Mouse (Mus musculus) heart, embryonic 16.5 days (tissue): Measurements from ENCODE around the gene Epha2. TPM values are rescaled to one million over a fixed set of nuclear protein-coding genes. Genes with fewer than 3 reads are reported as not detected.

Source experiments
- ATAC-seq: fragments of 200-750 bp; cut with Nextera tagmentation; replicated peaks from 2 replicates; pipeline ENCODE4 v1.8.0; 2017; ENCODE audit warnings: moderate number of reproducible peaks; ENCODE audit not compliant: insufficient read depth, low FRiP score; ENCODE audit errors: extremely low read depth
- H3K27ac ChIP-seq: fragments of 300-500 bp; sonication (generic); 2 replicates; pipeline ENCODE4 v1.5.1; 2014; ENCODE audit warnings: mild to moderate bottlenecking, low read length, control low read depth, moderate library complexity
- H3K27me3 ChIP-seq: fragments of 300-500 bp; sonication (generic); 2 replicates; pipeline ENCODE4 v1.6.1; 2014; ENCODE audit warnings: low read length, mixed read lengths; ENCODE audit not compliant: control insufficient read depth, insufficient read depth
- H3K36me3 ChIP-seq: fragments of 300-500 bp; sonication (generic); 2 replicates; pipeline ENCODE4 v1.6.1; 2014; ENCODE audit not compliant: control insufficient read depth, insufficient read depth
- H3K4me1 ChIP-seq: fragments of 300-500 bp; sonication (generic); 2 replicates; pipeline ENCODE4 v1.6.1; 2014; ENCODE audit warnings: low read length, mixed read lengths; ENCODE audit not compliant: control insufficient read depth, insufficient read depth
- H3K4me2 ChIP-seq: fragments of 300-500 bp; sonication (generic); 2 replicates; pipeline ENCODE4 v1.6.1; 2014; ENCODE audit warnings: low read depth, mild to moderate bottlenecking, control low read depth, low read length
- H3K4me3 ChIP-seq: fragments of 300-500 bp; sonication (generic); 2 replicates; pipeline ENCODE4 v1.5.1; 2014; ENCODE audit warnings: mild to moderate bottlenecking, control low read depth, low read length
- H3K9ac ChIP-seq: fragments of 300-500 bp; sonication (generic); 2 replicates; pipeline ENCODE4 v1.6.1; 2014; ENCODE audit warnings: low read length, control low read depth
- H3K9me3 ChIP-seq: fragments of 300-500 bp; sonication (generic); replicated peaks from 2 replicates; pipeline ENCODE4 v1.6.1; 2016; ENCODE audit warnings: low read length; ENCODE audit not compliant: control insufficient read depth
- WGBS: fragments of 180-500 bp; shearing (Covaris S2); extraction: QIAGEN DNeasy Blood & Tissue Kit; methylation state at CpG from one replicate; pipeline ENCODE4 v1.1.7; 2014; 5-methylcytosine and 5-hydroxymethylcytosine counted together
- polyA plus RNA-seq: library from polyadenylated mRNA; unstranded; fragments of >200 nt; fragmentation: Nextera tagmentation; extraction: Ambion mirVana; gene quantifications from 2 replicates; pipeline ENCODE4 v1.2.1, GENCODE M21; 2015

Gene Epha2
- polyA plus RNA-seq, 1 experiment from 2014 or later = 3.1 TPM

DNA sequence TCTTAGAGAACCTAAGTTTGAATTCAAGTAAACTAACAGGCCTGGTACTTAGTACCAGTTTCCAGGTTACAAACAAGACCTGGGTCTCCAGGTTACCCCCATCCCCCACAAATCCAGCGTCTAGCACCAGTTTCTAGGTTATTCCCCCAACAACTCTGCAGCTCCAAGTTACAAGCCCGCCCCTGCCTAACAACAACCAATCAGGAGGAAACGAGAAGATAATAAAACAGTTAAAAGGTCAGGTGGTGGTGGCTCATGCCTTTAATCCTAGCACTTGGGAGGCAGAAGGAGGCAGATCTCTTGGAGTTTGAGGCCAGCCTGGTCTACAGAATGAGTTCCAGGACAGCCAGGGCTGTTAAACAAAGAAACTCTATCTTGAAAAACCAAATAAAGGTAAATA is 33.8 kb upstream of the Epha2 start:
- Histone ChIP-seq H3K36me3 (no peaks in the 10 kb centered on the region), H3K4me3 (no peak overlapping the region), H3K9ac (no peak overlapping the region), H3K9me3 (peaks cover 4% of the 10 kb centered on the region; the same call in 1 of the 2 replicates), H3K27ac (no peak overlapping the region), H3K4me2 (no peak overlapping the region), H3K4me1 (no peaks in the 10 kb centered on the region), H3K27me3 (no peaks in the 10 kb centered on the region)
- 76% methylated on average over 3 of the region's 3 CpGs for WGBS
- no peak for ATAC-seq

DNA sequence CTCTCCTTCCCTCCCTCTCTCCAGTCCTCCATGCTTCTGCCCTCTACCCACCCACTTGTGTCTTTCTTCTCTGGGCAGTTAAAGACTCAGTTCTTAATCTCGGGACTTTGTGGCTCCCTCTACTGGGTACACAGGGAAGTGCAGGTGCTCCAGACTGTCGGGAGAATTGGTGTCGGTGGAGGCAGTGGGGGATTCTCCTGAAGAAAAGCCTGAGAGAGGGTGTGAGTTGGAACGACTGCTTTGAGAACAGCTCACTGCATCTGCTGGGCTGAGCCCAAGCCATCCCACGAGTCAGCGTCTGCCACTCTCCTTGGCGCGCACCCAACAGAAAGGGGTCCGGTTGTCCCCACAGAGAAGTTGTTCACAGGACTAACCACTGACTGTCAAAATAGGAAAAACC is 33.2 kb upstream of the Epha2 start:
- Histone ChIP-seq H3K4me3 (no peak overlapping the region), H3K9me3 (peaks cover 4% of the 10 kb centered on the region; the same call in 1 of the 2 replicates), H3K36me3 (no peaks in the 10 kb centered on the region), H3K4me2 (no peak overlapping the region), H3K27me3 (0 out of 2 replicates have a peak, but pooled peaks cover 2% of the 10 kb centered on the region), H3K27ac (no peak overlapping the region), H3K4me1 (no peaks in the 10 kb centered on the region), H3K9ac (no peak overlapping the region)
- 31% methylated on average over 9 of the region's 9 CpGs for WGBS
- no peak for ATAC-seq

DNA sequence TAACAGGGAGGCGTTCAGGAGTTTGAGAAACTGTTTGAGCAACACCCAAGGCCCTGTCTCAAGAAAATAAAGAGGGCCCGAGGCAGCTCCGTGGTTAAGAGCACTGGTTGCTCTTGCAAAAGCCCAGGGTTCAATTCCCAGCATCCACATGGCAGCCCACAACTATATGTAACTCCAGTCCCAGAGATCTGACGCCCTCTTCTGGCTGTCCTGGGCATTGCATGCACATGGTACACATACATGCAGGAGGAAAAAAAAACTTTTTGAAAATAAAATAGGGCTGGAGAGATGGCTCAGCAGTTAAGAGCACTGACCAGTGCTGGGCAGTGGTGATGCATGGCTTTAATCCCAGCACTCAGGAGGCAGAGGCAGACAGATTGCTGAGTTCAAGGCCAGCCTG is 32.7 kb upstream of the Epha2 start:
- 70% methylated on average over 4 of the region's 4 CpGs for WGBS
- Histone ChIP-seq H3K36me3 (no peaks in the 10 kb centered on the region), H3K4me2 (no peak overlapping the region), H3K4me3 (no peak overlapping the region), H3K9ac (no peak overlapping the region), H3K4me1 (peaks cover 4% of the 10 kb centered on the region; the same call in 1 of the 2 replicates), H3K9me3 (peaks cover 4% of the 10 kb centered on the region; the same call in 1 of the 2 replicates), H3K27ac (no peak overlapping the region), H3K27me3 (0 out of 2 replicates have a peak, but pooled peaks cover 3% of the 10 kb centered on the region)
- no peak for ATAC-seq

DNA sequence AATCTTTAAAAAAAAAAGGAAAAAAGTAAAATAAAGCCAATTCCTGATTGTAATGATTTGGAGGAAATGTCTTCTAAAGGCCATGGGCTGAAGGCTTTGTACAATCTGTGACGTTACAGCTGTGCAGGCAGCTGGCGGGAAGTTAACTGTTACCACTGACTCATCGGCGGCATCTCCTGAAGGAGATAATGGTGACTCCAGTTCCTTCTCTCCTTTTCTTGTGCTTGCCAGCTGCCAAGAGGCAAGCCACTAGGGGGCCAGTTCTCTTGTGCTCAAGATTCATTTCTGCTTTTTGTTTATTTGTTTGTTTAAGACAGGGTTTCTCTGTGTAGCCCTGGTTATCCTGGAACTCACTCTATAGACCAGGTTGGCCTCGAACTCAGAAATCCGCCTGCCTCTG is 32.0 kb upstream of the Epha2 start:
- H3K4me1 ChIP-seq = peaks cover 6% of the 10 kb centered on the region; the same call in 1 of the 2 replicates
- no peaks in the 10 kb centered on the region for H3K36me3 ChIP-seq
- H3K9me3 ChIP-seq = peaks cover 4% of the 10 kb centered on the region; the same call in 1 of the 2 replicates
- no peak overlapping the region for H3K4me3 ChIP-seq
- 64% methylated on average over 6 of the region's 6 CpGs for whole genome bisulfite sequencing
- 0 out of 2 replicates have a peak, but pooled peaks cover 3% of the 10 kb centered on the region for H3K27me3 ChIP-seq
- H3K9ac ChIP-seq = no peak overlapping the region
- no peak for ATAC-seq
- H3K27ac ChIP-seq = no peak overlapping the region
- H3K4me2 ChIP-seq = no peak overlapping the region

DNA sequence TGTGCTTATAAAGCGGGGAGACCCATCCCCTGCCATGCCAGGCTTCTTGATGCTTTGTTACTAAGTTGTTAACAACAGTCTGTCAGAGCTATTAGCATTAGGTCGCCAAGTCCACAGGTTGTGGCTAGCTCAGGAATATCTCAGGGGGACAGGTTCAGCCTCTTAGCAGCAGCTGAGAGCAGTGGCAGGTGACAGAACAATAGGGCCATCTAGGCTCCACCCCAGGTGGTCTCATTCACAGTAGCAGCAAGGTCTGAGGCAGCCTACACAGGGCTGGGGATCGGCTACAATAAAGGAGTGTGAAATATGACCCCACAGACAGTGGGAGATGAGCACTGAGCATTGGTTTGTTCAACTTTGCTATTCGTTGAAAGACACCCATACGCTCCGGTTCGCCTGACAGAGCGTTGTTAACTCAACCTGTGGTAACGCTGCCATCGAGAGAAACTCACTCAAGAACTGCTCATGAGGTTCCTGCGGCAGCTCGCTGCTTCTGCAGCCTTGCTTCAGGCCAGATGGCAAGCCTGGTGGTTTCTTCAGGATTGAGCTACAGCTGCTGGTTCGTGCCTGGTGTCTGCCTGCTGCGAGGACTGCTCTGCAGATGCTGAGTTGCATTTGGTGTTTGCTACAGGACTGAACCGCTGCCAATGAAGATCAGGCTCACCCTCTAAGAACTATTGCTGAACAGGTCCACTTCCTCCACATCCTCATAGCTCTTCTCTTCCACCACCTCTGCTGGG is 30.7 kb upstream of the Epha2 start:
- 0 out of 2 replicates have a peak, but pooled peaks cover 3% of the 10 kb centered on the region for H3K27me3 ChIP-seq
- H3K4me2 ChIP-seq = no peak overlapping the region
- no peak overlapping the region for H3K27ac ChIP-seq
- no peak for ATAC-seq
- peaks cover 10% of the 10 kb centered on the region; the same call in 1 of the 2 replicates for H3K4me1 ChIP-seq
- no peak overlapping the region for H3K9ac ChIP-seq
- no peaks in the 10 kb centered on the region for H3K36me3 ChIP-seq
- peaks cover 4% of the 10 kb centered on the region; the same call in 1 of the 2 replicates for H3K9me3 ChIP-seq
- H3K4me3 ChIP-seq = no peak overlapping the region
- 67% methylated on average over 15 of the region's 15 CpGs for WGBS

DNA sequence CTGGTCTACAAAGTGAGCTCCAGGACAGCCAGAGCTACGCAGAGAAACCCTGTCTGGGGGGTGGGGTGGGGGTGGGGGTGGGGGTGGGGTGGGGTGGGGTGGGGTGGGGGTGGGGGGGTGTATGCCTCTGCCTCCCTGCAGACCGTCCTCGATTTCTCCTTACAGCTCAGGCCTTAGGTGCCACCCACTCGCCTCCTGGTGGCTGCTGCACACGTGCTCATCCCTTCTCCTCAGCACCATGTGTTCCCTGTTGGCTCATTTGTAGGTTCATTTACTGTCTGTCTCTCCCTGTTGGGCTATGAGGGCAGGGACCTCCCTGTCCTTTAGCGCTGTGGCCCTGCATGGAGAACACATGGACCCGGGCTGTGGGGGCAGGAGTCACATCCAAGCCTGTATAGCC is 29.8 kb upstream of the Epha2 start:
- Histone ChIP-seq H3K9me3 (peaks cover 1% of the 10 kb centered on the region; the same call in 1 of the 2 replicates), H3K4me3 (no peak overlapping the region), H3K36me3 (no peaks in the 10 kb centered on the region), H3K27ac (no peak overlapping the region), H3K27me3 (0 out of 2 replicates have a peak, but pooled peaks cover 6% of the 10 kb centered on the region), H3K4me1 (peaks cover 10% of the 10 kb centered on the region; the same call in 1 of the 2 replicates), H3K4me2 (no peak overlapping the region), H3K9ac (no peak overlapping the region)
- WGBS = 77% methylated on average over 7 of the region's 7 CpGs
- ATAC-seq = no peak

DNA sequence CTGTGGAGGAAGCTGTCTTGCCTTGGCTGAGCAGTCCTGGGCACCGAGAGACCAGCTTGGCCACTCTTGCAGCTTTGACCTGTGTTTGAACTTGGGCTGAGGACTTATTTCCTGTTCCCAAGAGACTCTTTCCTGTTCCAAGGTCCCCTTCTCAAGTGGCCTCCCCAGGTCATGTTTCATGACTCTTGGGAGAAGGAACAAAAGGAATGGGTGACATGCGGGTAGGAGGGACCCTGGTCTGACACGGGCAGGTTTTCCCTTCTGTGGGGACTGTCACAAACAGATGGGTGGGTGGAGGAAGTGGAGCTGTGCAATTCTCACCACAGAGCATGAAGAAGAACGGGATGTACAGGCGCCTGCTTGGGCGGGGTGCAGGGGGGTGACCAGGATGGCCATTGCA is 29.3 kb upstream of the Epha2 start:
- H3K36me3 ChIP-seq = no peaks in the 10 kb centered on the region
- ATAC-seq = no peak
- H3K4me1 ChIP-seq = peaks cover 10% of the 10 kb centered on the region; the same call in 1 of the 2 replicates
- H3K4me3 ChIP-seq = no peak overlapping the region
- no peak overlapping the region for H3K4me2 ChIP-seq
- no peak overlapping the region for H3K27ac ChIP-seq
- H3K9ac ChIP-seq = no peak overlapping the region
- WGBS = 63% methylated on average over 6 of the region's 6 CpGs
- H3K27me3 ChIP-seq = 0 out of 2 replicates have a peak, but pooled peaks cover 6% of the 10 kb centered on the region
- no peaks in the 10 kb centered on the region; the same call in 1 of the 2 replicates for H3K9me3 ChIP-seq

DNA sequence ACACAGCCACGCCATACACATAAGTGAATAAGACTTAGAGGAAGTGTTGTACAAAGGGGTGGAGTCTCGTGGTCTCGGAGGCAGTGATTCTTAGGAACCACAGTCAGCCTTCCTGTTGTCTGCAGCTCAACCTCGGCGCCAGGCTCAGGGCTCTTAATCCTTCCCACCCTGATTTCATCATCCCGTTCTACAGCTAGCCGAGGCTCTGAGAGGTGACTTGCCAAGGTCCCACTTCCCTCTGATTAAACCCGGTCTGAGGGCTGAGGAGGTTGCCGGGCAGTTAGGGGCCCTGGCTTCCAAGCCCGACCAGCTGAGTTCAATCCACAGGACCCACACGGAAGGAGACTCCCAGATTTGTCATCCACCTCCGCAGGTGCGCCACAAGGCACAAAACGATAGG is 28.2 kb upstream of the Epha2 start:
- Histone ChIP-seq H3K4me3 (peak overlapping the region; percentile 26), H3K27ac (no peak overlapping the region), H3K9ac (peak overlapping the region; percentile 47; the same call in 1 of the 2 replicates), H3K9me3 (no peaks in the 10 kb centered on the region; the same call in 1 of the 2 replicates), H3K4me1 (peaks cover 14% of the 10 kb centered on the region; the same call in 1 of the 2 replicates), H3K4me2 (peak overlapping the region; percentile 56), H3K36me3 (no peaks in the 10 kb centered on the region), H3K27me3 (0 out of 2 replicates have a peak, but pooled peaks cover 6% of the 10 kb centered on the region)
- 14% methylated on average over 14 of the region's 14 CpGs for WGBS
- ATAC-seq = no peak

DNA sequence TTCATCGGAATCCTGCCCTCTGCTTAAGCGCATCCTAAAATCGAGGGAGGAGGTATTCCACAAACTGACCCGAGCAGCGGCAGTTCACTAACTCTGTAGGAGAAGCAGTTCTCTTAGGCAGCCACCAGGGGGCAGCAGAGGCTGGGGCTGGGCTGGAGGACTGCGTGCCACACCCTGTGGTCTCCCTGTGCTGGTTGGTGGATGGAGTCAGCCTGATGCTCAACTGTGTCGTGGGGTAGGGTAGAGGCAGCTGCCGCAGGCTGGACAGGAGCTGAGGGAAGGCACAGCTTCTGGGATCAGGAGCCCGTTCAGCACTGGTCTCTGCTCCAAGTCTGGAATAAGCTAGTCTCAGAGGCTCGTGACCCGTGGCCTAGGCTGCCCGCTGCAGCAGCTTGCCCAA is 27.7 kb upstream of the Epha2 start:
- peak; percentile 74 for ATAC-seq
- H3K9me3 ChIP-seq = no peaks in the 10 kb centered on the region; the same call in 1 of the 2 replicates
- peak overlapping the region; percentile 47; the same call in 1 of the 2 replicates for H3K9ac ChIP-seq
- peaks cover 16% of the 10 kb centered on the region; the same call in 1 of the 2 replicates for H3K4me1 ChIP-seq
- WGBS = 21% methylated on average over 12 of the region's 12 CpGs
- H3K4me2 ChIP-seq = peak overlapping the region; percentile 56
- 0 out of 2 replicates have a peak, but pooled peaks cover 6% of the 10 kb centered on the region for H3K27me3 ChIP-seq
- H3K36me3 ChIP-seq = no peaks in the 10 kb centered on the region
- H3K4me3 ChIP-seq = peak overlapping the region; percentile 26
- H3K27ac ChIP-seq = no peak overlapping the region
